Mouse (Mus musculus): ENCODE data around the gene Cxcl13.

DNA sequence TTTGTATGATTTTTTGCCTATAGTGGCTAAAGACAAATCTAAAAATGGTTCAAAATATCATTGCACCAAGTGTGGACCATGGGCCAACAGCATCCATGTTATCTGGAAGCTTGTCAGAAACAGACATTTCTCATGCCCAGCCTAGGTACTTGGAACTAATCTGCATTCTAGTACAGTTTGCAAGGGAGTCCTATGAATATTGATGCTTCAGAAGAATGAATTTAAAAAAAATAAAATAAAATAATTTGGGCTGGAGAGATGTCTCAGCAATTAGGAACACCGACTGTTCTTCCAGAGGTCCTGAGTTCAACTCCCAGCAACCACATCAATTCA, 30.9 kb upstream of the Cxcl13 start:
- TF ChIP-seq CTCF (IDR thresholded peaks at IDR 0.05; ENCODE audit: low read depth), result no peak
- TF ChIP-seq EP300 (IDR thresholded peaks at IDR 0.05; ENCODE audit: low read depth), result no peak
